Mouse (Mus musculus) heart, postnatal 4 days (tissue): ENCODE data around the gene Tceal1. TPM values are rescaled to one million over a fixed set of nuclear protein-coding genes. Genes with fewer than 3 reads are reported as not detected.
A peak's percentile ranks its signal among the peaks of the same experiment; 100 is the strongest.
"Not testable (repeated sequence)": the region's sequence is repeated elsewhere in the genome, so short reads cannot be mapped to it uniquely, and the experiment has no call there.

Experiments
- DNase-seq: peaks from one replicate; pipeline ENCODE4 v3.0.0; 2021
- total RNA-seq, 2 experiments: library from RNA; stranded (reverse); gene quantifications; 2 replicates each; pipeline ENCODE4 v1.2.3; 2021

The Tceal1 gene
- 1 to 10 TPM; 7.4 to 7.7 TPM for total RNA-seq

- DNase-seq = peak; percentile 74
Observed at GRCm38 (mm10) chrX:136707446-136708167, at the start of gene Tceal1. Gene Tceal1 (plus strand): TSS chrX:136707982.

- no peak for DNase-seq
Observed at GRCm38 (mm10) chrX:136666281-136666706, 41.5 kb upstream of the Tceal1 start.

- not testable (repeated sequence) for DNase-seq
Observed at GRCm38 (mm10) chrX:136666762-136667464, 40.9 kb upstream of the Tceal1 start.

GRCm38 (mm10) chrX:136668794-136669193, 39.0 kb upstream of the Tceal1 start:
- no peak for DNase-seq

GRCm38 (mm10) chrX:136680989-136681388, 26.8 kb upstream of the Tceal1 start:
- DNase-seq = no peak

GRCm38 (mm10) chrX:136691606-136692293, 16.0 kb upstream of the Tceal1 start:
- DNase-seq = not testable (repeated sequence)

GRCm38 (mm10) chrX:136692294-136692675, 15.5 kb upstream of the Tceal1 start:
- DNase-seq = no peak

- no peak for DNase-seq
Observed at GRCm38 (mm10) chrX:136693196-136693595, 14.6 kb upstream of the Tceal1 start.

- peak; percentile 60 for DNase-seq
Observed at GRCm38 (mm10) chrX:136708168-136708681, 443 bp downstream of the Tceal1 start.

GRCm38 (mm10) chrX:136708782-136709181, 1.0 kb downstream of the Tceal1 start:
- DNase-seq = no peak

- not testable (repeated sequence) for DNase-seq
Observed at GRCm38 (mm10) chrX:136714742-136715474, 7.1 kb downstream of the Tceal1 start.

GRCm38 (mm10) chrX:136732016-136732415, 24.2 kb downstream of the Tceal1 start:
- DNase-seq = no peak

- no peak for DNase-seq
Observed at GRCm38 (mm10) chrX:136740087-136740790, 32.5 kb downstream of the Tceal1 start.

GRCm38 (mm10) chrX:136740791-136741650, 33.2 kb downstream of the Tceal1 start:
- DNase-seq = peak; percentile 91

GRCm38 (mm10) chrX:136741651-136742201, 33.9 kb downstream of the Tceal1 start:
- peak; percentile 79 for DNase-seq

- DNase-seq = peak; percentile 15
Observed at GRCm38 (mm10) chrX:136742241-136742640, 34.5 kb downstream of the Tceal1 start.

- DNase-seq = peak; percentile 71
Observed at GRCm38 (mm10) chrX:136742661-136743103, 34.9 kb downstream of the Tceal1 start.

- no peak for DNase-seq
Observed at GRCm38 (mm10) chrX:136743459-136743858, 35.7 kb downstream of the Tceal1 start, which contains the start of gene Morf4l2. Gene Morf4l2 (minus strand): TSS chrX:136743690.

GRCm38 (mm10) chrX:136744663-136745062, 36.9 kb downstream of the Tceal1 start:
- no peak for DNase-seq

- no peak for DNase-seq
Observed at GRCm38 (mm10) chrX:136749329-136749728, 41.5 kb downstream of the Tceal1 start.
